ENCODE assay signal across 16 mouse cellular contexts in genomic region chr16:45666136-45666535, GRCm38 (mm10). TPM values are rescaled to one million over a fixed set of nuclear protein-coding genes. Genes with fewer than 3 reads are reported as not detected.
DNase-seq lines count a peak whose midpoint lies in the region; ATAC-seq and TF ChIP-seq lines count a peak whose summit lies in the region.
"Had no signal": no experiment of that assay in that cellular context is flagged by ENCODE, and none has a peak within 500 bp of the region (broad histone marks: within the 10 kb centered on the region; RNA-seq: fewer than 3 reads in every experiment).

No protein-coding gene starts in this region.

- H3K4me3 ChIP-seq in MEL (ENCODE audit: control insufficient read depth in 1 of 2, insufficient read depth in 1 of 2, low read depth in 2 of 2, low read length in 2 of 2) (no peak overlapping the region), macrophage (ENCODE audit: inconsistent target) (no peak overlapping the region)
- H3K4me3 ChIP-seq in liver, embryonic 13.5 days (replicated peaks) = no peak overlapping the region
- H3K4me3 ChIP-seq: erythroblast, embryonic 14.5 days; hindbrain, embryonic 10.5 days; limb, embryonic 13.5 days had no signal

- peak overlapping the region; percentile 41 for H3K27ac ChIP-seq in MEL (ENCODE audit: control insufficient read depth, low read depth, low read length)
- no peak overlapping the region for H3K27ac ChIP-seq in liver, embryonic 13.5 days
- H3K27ac ChIP-seq in macrophage = peak overlapping the region; percentile 35
- H3K27ac ChIP-seq: hindbrain, embryonic 10.5 days; limb, embryonic 13.5 days had no signal

- no peak overlapping the region for H3K9ac ChIP-seq in MEL (ENCODE audit: control insufficient read depth, low read depth, low read length, poor library complexity, severe bottlenecking)
- H3K9ac ChIP-seq in liver, embryonic 13.5 days = no peak overlapping the region
- H3K9ac ChIP-seq: limb, embryonic 13.5 days had no signal

- no peak for TF ChIP-seq CTCF in MEL (IDR thresholded peaks at IDR 0.05 in 2 of 3, conservative IDR thresholded peaks at IDR 0.05 in 1 of 3; ENCODE audit: control insufficient read depth in 1 of 3, insufficient read depth in 1 of 3, low read depth in 2 of 3, low read length in 3 of 3, poor library complexity in 1 of 3, severe bottlenecking in 1 of 3)

- WGBS in liver, embryonic 13.5 days (ENCODE audit: insufficient replicate concordance) = 9% methylated on average over 2 of the region's 2 CpGs
- 3% methylated on average over 2 of the region's 2 CpGs for WGBS in macrophage (ENCODE audit: missing documents)

- ATAC-seq in liver, embryonic 13.5 days (ENCODE audit: low read depth) = peak; percentile 74
- ATAC-seq: midbrain, embryonic 16.5 days had no signal

- no peak overlapping the region for H3K4me2 ChIP-seq in liver, embryonic 13.5 days
- H3K4me2 ChIP-seq: limb, embryonic 13.5 days had no signal

- peaks cover 5 to 17% of the 10 kb centered on the region in 2 experiments for H3K4me1 ChIP-seq in MEL (ENCODE audit: control insufficient read depth in 1 of 2, insufficient read depth in 2 of 2, low read length in 2 of 2)
- no peaks in the 10 kb centered on the region for H3K4me1 ChIP-seq in liver, embryonic 13.5 days (replicated peaks)
- H3K4me1 ChIP-seq: hindbrain, embryonic 10.5 days; limb, embryonic 13.5 days had no signal

- TF ChIP-seq RAD21 in MEL (IDR thresholded peaks at IDR 0.05; ENCODE audit: low read depth, low read length) = no peak

- peak; percentile 83 to 93 for TF ChIP-seq EP300 in MEL (IDR thresholded peaks at IDR 0.05; ENCODE audit: low read depth in 1 of 2, low read length in 2 of 2)

- H3K79me2 ChIP-seq in MEL (ENCODE audit: control insufficient read depth, insufficient read depth, low read length, poor library complexity) (no peaks in the 10 kb centered on the region), macrophage (ENCODE audit: inconsistent target) (no peaks in the 10 kb centered on the region)

- no peaks in the 10 kb centered on the region for H3K27me3 ChIP-seq in MEL (ENCODE audit: control insufficient read depth in 1 of 2, insufficient read depth in 2 of 2, low read length in 2 of 2)
- no peaks in the 10 kb centered on the region for H3K27me3 ChIP-seq in liver, embryonic 13.5 days
- H3K27me3 ChIP-seq: limb, embryonic 13.5 days had no signal

- no peaks in the 10 kb centered on the region for H3K9me3 ChIP-seq in MEL (replicated peaks; ENCODE audit: insufficient read depth, low read length)
- no peaks in the 10 kb centered on the region for H3K9me3 ChIP-seq in liver, embryonic 13.5 days (replicated peaks)
- H3K9me3 ChIP-seq: hindbrain, embryonic 10.5 days; limb, embryonic 13.5 days had no signal

- no peak for TF ChIP-seq POLR2A in MEL (IDR thresholded peaks at IDR 0.05; ENCODE audit: control insufficient read depth in 1 of 2, insufficient read depth in 1 of 2, low read depth in 1 of 2, low read length in 2 of 2, poor library complexity in 1 of 2)

- H3K36me3 ChIP-seq in MEL (ENCODE audit: control insufficient read depth in 1 of 2, insufficient read depth in 2 of 2, low read length in 2 of 2) (peaks cover 0 to 23% of the 10 kb centered on the region in 2 experiments; a peak in 2 of 4 replicates), macrophage (ENCODE audit: inconsistent target) (no peaks in the 10 kb centered on the region)
- H3K36me3 ChIP-seq in liver, embryonic 13.5 days = no peaks in the 10 kb centered on the region
- H3K36me3 ChIP-seq: hindbrain, embryonic 10.5 days; limb, embryonic 13.5 days had no signal

- DNase-seq in A20 (ENCODE audit: low read depth, low spot score) (peak; percentile 31), MEL (ENCODE audit: low read depth, low spot score) (peak; percentile 86)
- DNase-seq in liver, embryonic 13.5 days = peak; percentile 9
- DNase-seq in right cerebral cortex, adult 2 months (ENCODE audit: low spot score in 2 of 2) = no peak
- no peak for DNase-seq in layer of hippocampus, postnatal 14 days (ENCODE audit: low spot score in 2 of 2)
- DNase-seq in kidney, adult 18-20 months = no peak
- DNase-seq: kidney, adult 9 months; right cerebral cortex, postnatal 25 days had no signal

TF ChIP-seq in MEL, 35 proteins besides CTCF, POLR2A, EP300 and RAD21 (continues in another document):
- TF ChIP-seq USF2 (IDR thresholded peaks at IDR 0.05; ENCODE audit: borderline replicate concordance in 1 of 2, insufficient read depth in 1 of 2, low read depth in 1 of 2, low read length in 2 of 2) = no peak
- TF ChIP-seq GATA1 (IDR thresholded peaks at IDR 0.05; ENCODE audit: low read depth, low read length) = peak; percentile 77
- no peak for TF ChIP-seq NELFE (IDR thresholded peaks at IDR 0.05; ENCODE audit: low read depth, low read length)
- TF ChIP-seq E2F4 (IDR thresholded peaks at IDR 0.05; ENCODE audit: borderline replicate concordance, low read depth, low read length) = no peak
- TF ChIP-seq SIN3A (IDR thresholded peaks at IDR 0.05; ENCODE audit: low read length) = no peak
- TF ChIP-seq ELF1 (IDR thresholded peaks at IDR 0.05; ENCODE audit: low read depth, low read length) = no peak
- no peak for TF ChIP-seq MAX (IDR thresholded peaks at IDR 0.05; ENCODE audit: low read length)
- TF ChIP-seq POLR2AphosphoS2 (IDR thresholded peaks at IDR 0.05; ENCODE audit: low read length) = no peak
- no peak for TF ChIP-seq BHLHE40 (IDR thresholded peaks at IDR 0.05; ENCODE audit: borderline replicate concordance, low read depth, low read length)
- TF ChIP-seq NRF1 (IDR thresholded peaks at IDR 0.05; ENCODE audit: insufficient read depth, low read depth, low read length, poor library complexity, severe bottlenecking) = no peak
- TF ChIP-seq TAL1 (IDR thresholded peaks at IDR 0.05; ENCODE audit: low read length) = peak; percentile 79
- peak; percentile 28; the same call in 1 of the 2 replicates for TF ChIP-seq RCOR1 (IDR thresholded peaks at IDR 0.05; ENCODE audit: low read depth, low read length)
- TF ChIP-seq ZC3H11A (IDR thresholded peaks at IDR 0.05; ENCODE audit: low read depth, low read length) = no peak
- no peak for TF ChIP-seq CHD1 (IDR thresholded peaks at IDR 0.05; ENCODE audit: low read depth, low read length)
- no peak for TF ChIP-seq MYC (IDR thresholded peaks at IDR 0.05; ENCODE audit: low read depth, low read length)
- TF ChIP-seq GABPA (IDR thresholded peaks at IDR 0.05; ENCODE audit: low read depth, low read length) = no peak
- TF ChIP-seq MAZ (IDR thresholded peaks at IDR 0.05; ENCODE audit: low read depth, low read length) = no peak
- TF ChIP-seq ZMIZ1 (IDR thresholded peaks at IDR 0.05; ENCODE audit: low read depth, low read length) = no peak
- no peak for TF ChIP-seq JUND (IDR thresholded peaks at IDR 0.05; ENCODE audit: low read depth, low read length)
- no peak for TF ChIP-seq POLR2AphosphoS5 (IDR thresholded peaks at IDR 0.05; ENCODE audit: borderline replicate concordance, low read depth, low read length)
- peak; percentile 9; the same call in 1 of the 2 replicates for TF ChIP-seq MYB (IDR thresholded peaks at IDR 0.05; ENCODE audit: low read depth, low read length)
- no peak for TF ChIP-seq CHD2 (IDR thresholded peaks at IDR 0.05; ENCODE audit: low read length)

RNA-seq across cellular contexts. Expression of gene BC016579, which starts 12.3 kb away (rescaled TPM):
- total RNA-seq in MEL (2012; rRNA removed) = not detected in 2 replicates
- polyA plus RNA-seq in MEL (2012; ENCODE audit: insufficient read depth in 1 of 2, insufficient read length in 2 of 2, low read depth in 1 of 2, low replicate concordance in 2 of 2, missing spikeins in 1 of 2) = not detected
- 0.24 and 0.36 TPM in 2 replicates for polyA plus RNA-seq in liver, embryonic 13.5 days (2015; fragmentation: Nextera tagmentation; extraction: Ambion mirVana)
- total RNA-seq in macrophage (2018; cell fraction: chromatin; rRNA removed) = not detected
- not detected for total RNA-seq in macrophage (2018; cell fraction: cytosol; rRNA removed)
- total RNA-seq in macrophage (2018; cell fraction: nucleus; rRNA removed) = not detected
- not detected in 3 replicates for polyA plus RNA-seq in macrophage (2018)
- not detected for total RNA-seq in layer of hippocampus, postnatal 14 days (2021)
- total RNA-seq: heart, adult 8-10 months had no signal
- polyA plus RNA-seq: erythroblast, embryonic 14.5 days; hindbrain, embryonic 10.5 days; midbrain, embryonic 16.5 days had no signal

RNA-seq across cellular contexts. Expression of gene Tmprss7, which starts 27.3 kb away (rescaled TPM):
- 0.04 TPM in 1 of 2 replicates, not detected in the other for total RNA-seq in MEL (2012; rRNA removed)
- polyA plus RNA-seq in MEL (2012; ENCODE audit: insufficient read depth in 1 of 2, insufficient read length in 2 of 2, low read depth in 1 of 2, low replicate concordance in 2 of 2, missing spikeins in 1 of 2) (under 1 TPM in 1 of 2 experiments, not detected in 1; 0.04 TPM), macrophage (2018) (not detected in 3 replicates)
- 0.16 and 0.23 TPM in 2 replicates for polyA plus RNA-seq in liver, embryonic 13.5 days (2015; fragmentation: Nextera tagmentation; extraction: Ambion mirVana)
- under 1 TPM in 5 of 26 experiments, not detected in 21; 0.27 to 0.37 (median 0.33) TPM for total RNA-seq in macrophage (2018; cell fraction: chromatin; rRNA removed)
- not detected for total RNA-seq in macrophage (2018; cell fraction: cytosol; rRNA removed)
- under 1 TPM in 1 of 26 experiments, not detected in 25; 0.43 TPM for total RNA-seq in macrophage (2018; cell fraction: nucleus; rRNA removed)
- total RNA-seq in layer of hippocampus, postnatal 14 days (2021) = 1 to 10 TPM in 1 of 2 experiments, under 1 TPM in 1; 0.91 to 2.4 TPM
- total RNA-seq: heart, adult 8-10 months had no signal
- polyA plus RNA-seq: erythroblast, embryonic 14.5 days had no signal

RNA-seq across cellular contexts. Expression of gene Gcsam, which starts 56.0 kb away (rescaled TPM):
- not detected in 2 replicates for total RNA-seq in MEL (2012; rRNA removed)
- polyA plus RNA-seq in MEL (2012; ENCODE audit: insufficient read depth in 1 of 2, insufficient read length in 2 of 2, low read depth in 1 of 2, low replicate concordance in 2 of 2, missing spikeins in 1 of 2) = not detected
- polyA plus RNA-seq in liver, embryonic 13.5 days (2015; fragmentation: Nextera tagmentation; extraction: Ambion mirVana) = 2.5 and 2.6 TPM in 2 replicates
- not detected for total RNA-seq in macrophage (2018; cell fraction: chromatin; rRNA removed)
- under 1 TPM in 2 of 26 experiments, not detected in 24; 0.03 to 0.10 TPM for total RNA-seq in macrophage (2018; cell fraction: cytosol; rRNA removed)
- not detected for total RNA-seq in macrophage (2018; cell fraction: nucleus; rRNA removed)
- 0.19 TPM in 1 of 3 replicates, not detected in the others for polyA plus RNA-seq in macrophage (2018)
- not detected for total RNA-seq in layer of hippocampus, postnatal 14 days (2021)
- total RNA-seq: ES-E14 had no signal
- polyA plus RNA-seq: erythroblast, embryonic 14.5 days; frontal cortex, adult 2 months; midbrain, embryonic 16.5 days had no signal

RNA-seq across cellular contexts. Expression of gene Tagln3, which starts 58.3 kb away (rescaled TPM):
- not detected in 2 replicates for total RNA-seq in MEL (2012; rRNA removed)
- polyA plus RNA-seq in MEL (2012; ENCODE audit: insufficient read depth in 1 of 2, insufficient read length in 2 of 2, low read depth in 1 of 2, low replicate concordance in 2 of 2, missing spikeins in 1 of 2) (not detected), macrophage (2018) (0.16 to 0.25 TPM in 2 of 3 replicates, not detected in the other)
- 0.48 and 0.89 TPM in 2 replicates for polyA plus RNA-seq in liver, embryonic 13.5 days (2015; fragmentation: Nextera tagmentation; extraction: Ambion mirVana)
- 1 to 10 TPM in 16 of 26 experiments, under 1 TPM in 5, not detected in 5; 0.59 to 5.3 (median 2.2) TPM for total RNA-seq in macrophage (2018; cell fraction: chromatin; rRNA removed)
- under 1 TPM in 3 of 26 experiments, not detected in 23; 0.09 to 0.29 (median 0.15) TPM for total RNA-seq in macrophage (2018; cell fraction: cytosol; rRNA removed)
- 1 to 10 TPM in 11 of 26 experiments, under 1 TPM in 9, not detected in 6; 0.41 to 5.0 (median 1.1) TPM for total RNA-seq in macrophage (2018; cell fraction: nucleus; rRNA removed)
- total RNA-seq in layer of hippocampus, postnatal 14 days (2021) = 100 to 1,000 TPM; 287 to 317 TPM

Comparison
In these comparisons a context has a peak if more than half of its experiments do, and no peak if none do; other contexts are left out.
1. DNase-seq: peak in A20 (single experiment), MEL (single experiment) and liver, embryonic 13.5 days (single experiment); none in right cerebral cortex, adult 2 months (0 of 2), layer of hippocampus, postnatal 14 days (0 of 2) and kidney, adult 18-20 months (single experiment).